Mouse (Mus musculus) left cerebral cortex, postnatal 4 days (tissue): ENCODE data around the gene Gm20517. TPM values are rescaled to one million over a fixed set of nuclear protein-coding genes. Genes with fewer than 3 reads are reported as not detected.
"Not testable (repeated sequence)": the region's sequence is repeated elsewhere in the genome, so short reads cannot be mapped to it uniquely, and the experiment has no call there.

ENCODE experiments used
- DNase-seq: peaks from one replicate; pipeline ENCODE4 v3.0.0-alpha.2; 2022
- intact Hi-C: fragments of 180-260 bp; cut with DNase I; formaldehyde crosslinking; loops from one replicate; pipeline ENCODE4 v1.15.1; 2025
- total RNA-seq, 2 experiments: library from RNA; stranded (reverse); gene quantifications; 2 replicates each; pipeline ENCODE4 v1.2.3; 2021

Gm20517 gene
- total RNA-seq, 2 experiments from 2014 or later: 4.8 to 6.6 TPM

DNA sequence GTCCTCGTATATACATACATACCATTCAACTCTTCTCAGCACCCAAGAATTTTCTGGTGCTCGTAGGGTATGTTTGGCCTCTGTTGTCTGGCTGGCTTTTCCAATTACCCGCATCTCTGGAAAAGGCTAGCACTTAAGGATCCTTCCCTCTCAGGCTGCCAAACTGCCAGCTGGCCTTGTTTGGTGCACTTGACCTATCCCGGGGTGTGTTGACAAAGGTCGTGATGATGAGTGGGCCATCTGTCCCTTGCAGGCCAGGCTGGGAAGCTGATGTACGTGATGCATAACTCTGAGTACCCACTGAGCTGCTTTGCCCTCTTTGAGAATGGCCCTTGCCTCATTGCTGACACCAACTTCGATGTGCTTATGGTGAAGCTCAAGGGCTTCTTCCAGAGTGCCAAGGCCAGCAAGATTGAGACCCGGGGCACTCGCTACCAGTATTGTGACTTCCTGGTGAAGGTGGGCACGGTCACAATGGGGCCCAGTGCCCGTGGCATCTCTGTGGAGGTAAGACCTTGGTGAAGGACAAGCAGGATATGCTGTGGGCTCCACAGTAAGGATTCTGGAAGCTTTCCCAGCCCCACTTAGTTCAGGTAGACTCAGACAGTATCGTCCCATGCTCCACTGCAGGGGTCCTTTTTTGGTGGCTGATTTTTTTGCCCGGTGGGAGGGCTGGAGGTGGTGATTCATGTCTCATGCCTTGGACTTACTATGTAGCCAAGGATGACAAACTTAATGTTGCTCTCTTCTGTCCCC is 7.3 kb downstream of the Gm20517 start:
- DNase-seq: no peak
- intact Hi-C loops: no loop called here

DNA sequence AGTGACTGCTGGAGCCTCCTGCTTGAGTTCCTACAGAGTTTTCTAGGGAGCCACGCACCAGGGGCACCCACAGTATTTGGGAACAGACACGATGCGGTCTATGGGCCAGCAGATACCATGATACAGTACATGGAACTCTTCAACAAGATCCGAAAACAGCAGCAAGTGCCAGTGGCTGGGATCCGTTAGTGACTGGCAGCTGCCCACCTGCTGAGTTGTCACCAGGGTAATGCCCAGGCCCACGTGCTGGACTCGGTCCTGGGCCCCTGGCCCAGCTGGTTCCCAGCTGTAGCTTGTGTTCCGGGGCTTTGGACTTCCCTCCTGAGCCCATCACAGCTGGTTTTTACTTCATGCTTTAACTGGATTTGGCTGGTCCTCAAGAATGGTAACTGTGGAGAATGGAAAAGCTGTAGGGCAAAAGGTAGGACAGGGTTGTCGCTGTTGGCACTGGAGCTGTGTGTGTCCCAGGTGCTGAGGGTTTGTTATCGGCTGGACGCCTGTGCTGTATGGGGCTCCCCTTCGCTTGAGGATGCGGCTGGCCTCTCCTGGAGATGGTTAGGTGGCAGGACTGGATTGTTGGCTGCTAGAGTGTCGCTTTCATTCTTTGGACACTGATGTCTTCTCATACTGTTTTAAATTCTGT is 11.6 kb downstream of the Gm20517 start:
- DNase-seq: no peak
- intact Hi-C loops: no loop called here

DNA sequence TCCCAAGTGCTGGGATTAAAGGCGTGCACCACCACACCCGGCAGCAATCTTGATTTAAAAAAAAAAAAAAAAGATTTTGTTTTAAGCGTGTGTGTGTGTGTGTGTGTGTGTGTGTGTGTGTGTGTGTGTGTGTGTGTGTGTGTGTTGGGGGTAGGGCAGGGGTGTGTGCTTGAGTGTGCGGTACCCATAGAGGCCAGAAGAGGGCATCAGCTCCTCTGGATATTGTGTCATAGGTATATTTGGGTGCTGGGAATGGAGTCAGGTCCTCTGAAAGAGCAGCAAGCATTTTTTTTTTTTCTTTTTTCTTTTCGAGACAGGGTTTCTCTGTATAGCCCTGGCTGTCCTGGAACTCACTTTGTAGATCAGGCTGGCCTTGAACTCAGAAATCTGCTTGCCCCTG is 13.2 kb downstream of the Gm20517 start:
- intact Hi-C loops, DNase-seq: not testable (repeated sequence)

DNA sequence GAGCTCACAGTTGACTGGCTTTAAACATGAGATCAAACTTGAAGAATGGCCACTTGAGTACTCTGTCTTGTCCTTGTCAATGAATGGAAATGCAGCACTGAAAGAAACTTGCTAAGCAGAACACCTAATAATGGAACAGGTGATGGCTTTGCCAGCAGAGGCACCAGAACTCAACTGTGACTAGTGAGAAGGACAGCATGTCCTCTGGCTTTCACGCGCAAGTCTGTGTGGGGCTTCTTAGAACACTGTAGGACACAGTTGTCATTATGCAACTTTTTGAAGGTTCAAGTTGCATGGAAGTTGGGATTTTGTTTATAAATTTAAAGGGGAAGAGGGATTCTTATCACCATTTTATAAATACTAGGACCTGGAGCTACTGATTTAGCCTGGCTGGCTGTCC is 13.7 kb downstream of the Gm20517 start:
- intact Hi-C loops: no loop called here
- no peak for DNase-seq

DNA sequence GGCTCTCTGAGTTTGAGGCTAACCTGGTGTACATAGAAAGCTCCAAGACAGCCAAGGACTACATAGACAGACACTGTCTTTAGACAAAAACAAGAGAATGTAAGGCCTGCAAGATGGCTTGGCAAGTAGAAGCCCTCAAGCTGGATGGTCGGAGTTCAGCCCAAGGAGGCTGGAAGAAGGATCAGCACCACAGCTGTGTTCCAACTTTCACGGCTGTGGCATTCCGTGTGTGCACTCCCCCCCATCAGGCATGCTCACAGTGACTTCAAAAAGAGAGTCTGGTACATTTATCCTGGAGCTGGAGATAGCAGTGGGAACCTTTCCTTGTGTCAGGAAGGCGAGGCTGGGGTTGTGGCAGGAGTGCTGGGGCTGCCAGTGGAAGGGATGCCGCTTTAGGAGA is 14.6 kb downstream of the Gm20517 start:
- DNase-seq: no peak
- intact Hi-C loops: no loop called here

DNA sequence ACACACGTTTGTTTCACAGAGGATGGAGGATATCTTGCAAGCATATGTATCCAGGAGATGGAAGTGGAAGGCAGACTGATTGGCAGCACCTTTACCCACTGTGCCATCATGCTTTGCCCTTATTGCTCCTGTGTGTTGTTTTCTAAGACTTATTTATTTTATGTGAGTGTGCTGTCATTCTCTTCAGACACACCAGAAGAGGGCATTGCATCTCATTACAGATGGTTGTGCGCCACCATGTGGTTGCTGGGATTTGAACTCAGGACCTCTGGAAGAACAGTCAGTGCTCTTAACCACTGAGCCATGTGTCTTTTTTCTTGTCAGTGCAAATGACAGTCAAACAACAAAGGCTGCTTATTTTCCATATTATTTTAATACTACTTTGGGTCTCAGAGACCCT is 16.4 kb downstream of the Gm20517 start:
- DNase-seq: no peak

DNA sequence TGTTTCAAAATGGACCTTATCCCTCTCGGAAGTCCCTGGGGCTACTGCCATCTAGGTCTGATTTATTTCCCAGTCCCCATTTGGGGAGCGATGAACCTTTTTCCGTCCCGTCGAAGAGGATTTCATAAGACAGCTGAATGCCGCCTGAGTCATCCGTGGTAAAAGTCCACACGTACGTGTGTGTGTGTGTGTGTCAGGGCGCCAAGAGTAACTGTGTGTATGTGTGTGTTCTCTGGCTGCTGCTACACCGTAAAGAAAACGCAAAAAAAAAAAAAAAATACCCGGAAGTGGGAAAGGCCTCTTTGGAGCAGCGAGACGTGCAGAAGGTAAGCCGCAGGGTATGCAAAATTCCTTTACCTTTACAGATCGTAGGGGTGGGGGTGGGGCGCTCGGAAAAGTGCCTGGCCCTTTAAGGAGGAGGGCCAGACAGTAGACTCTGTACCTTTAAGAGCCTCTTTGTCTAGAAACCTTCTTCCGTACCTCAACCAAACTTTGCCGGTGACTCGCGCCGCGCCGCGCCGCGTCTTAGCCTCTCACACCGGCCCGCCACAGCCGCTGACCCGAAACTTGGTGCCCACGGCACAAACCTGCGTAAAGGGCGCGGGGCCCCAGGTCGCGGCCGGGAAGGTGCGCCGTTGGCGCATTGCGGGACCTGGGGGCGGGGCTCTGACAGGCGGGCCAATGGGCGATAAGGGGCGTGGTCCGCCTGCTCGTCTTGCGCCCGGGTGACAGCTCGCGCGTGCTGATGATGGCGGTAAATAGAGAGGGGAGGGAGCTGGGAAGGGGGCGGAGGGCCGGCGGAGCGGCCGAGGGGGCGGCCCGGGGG is 17.7 kb downstream of the Gm20517 start:
- intact Hi-C loops: no loop called here
- DNase-seq: peak; percentile 97

More for the DNA sequence above, 16.4 kb downstream of the Gm20517 start:
- intact Hi-C loops: no loop called here

DNA sequence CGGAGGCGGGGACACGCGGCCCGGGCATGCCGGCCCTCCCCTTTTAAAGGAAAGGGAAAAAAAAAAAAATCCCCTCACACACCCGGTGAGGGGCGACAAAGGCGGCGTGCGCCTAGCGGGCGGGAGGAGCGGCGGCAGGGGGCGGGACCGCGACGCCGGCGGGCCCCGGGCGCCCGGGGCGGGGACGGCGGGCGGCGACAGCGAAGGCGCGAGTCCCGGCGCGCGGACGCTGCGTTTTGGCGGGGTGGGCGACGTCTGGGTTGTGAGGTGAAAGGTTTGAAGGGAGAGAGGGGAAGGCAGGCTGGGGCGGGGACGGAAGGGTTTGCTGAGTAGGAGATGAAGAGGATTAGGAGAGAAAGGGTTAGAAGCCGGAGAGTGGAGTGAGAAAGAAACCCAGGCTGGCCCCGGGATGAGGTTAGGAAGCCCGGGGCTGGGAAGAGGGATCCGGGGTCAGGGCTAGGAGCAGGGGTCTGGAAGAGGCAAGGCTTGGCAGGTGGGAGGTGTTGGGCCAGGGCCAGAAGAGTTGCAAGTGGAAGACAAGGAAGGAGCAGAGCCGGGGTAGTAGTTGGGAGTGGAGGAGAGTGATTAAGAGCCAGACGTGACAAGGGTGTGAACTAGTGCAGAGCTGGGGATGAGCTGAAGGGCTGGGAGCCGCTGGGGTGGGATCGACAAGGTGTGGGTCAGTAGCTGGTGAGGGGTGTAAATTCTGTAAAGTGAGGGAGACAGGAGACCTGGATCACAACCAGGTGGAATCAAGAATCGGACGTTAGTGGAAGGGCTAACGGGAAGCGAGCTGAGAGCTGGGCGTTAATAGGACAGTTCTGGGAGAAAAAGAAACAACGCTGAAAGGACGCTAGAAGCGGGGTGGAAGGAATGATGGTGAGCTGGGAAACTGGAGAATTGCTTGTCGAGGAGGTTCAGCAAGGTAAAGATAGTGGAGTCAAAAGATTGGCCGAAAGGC is 18.6 kb downstream of the Gm20517 start:
- intact Hi-C loops: no loop called here
- DNase-seq: peak; percentile 64

DNA sequence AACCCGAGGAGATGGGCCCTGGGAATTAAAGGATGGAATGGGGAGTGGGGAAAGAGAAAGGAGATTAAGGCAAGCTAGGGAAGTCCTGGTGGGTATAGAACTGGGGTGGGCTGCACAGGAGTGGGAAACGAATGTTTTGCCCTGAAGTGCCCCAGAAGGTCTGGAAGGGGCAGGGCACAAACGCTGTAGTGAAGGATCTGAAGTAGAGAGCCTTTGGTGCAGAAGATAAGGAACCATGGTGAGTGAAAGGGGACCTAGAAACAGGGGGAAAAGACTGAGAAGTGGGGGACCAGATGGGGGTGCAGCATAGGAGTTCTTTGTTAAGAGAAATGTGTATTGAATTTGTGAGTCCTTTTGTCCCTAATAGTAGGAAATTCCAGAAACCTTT is 19.3 kb downstream of the Gm20517 start, which contains the start of gene Usp49:
Usp49 (plus strand) TSS at position 13 of the 388 bp plus-strand sequence.
- no peak for DNase-seq
- intact Hi-C loops: no loop called here

DNA sequence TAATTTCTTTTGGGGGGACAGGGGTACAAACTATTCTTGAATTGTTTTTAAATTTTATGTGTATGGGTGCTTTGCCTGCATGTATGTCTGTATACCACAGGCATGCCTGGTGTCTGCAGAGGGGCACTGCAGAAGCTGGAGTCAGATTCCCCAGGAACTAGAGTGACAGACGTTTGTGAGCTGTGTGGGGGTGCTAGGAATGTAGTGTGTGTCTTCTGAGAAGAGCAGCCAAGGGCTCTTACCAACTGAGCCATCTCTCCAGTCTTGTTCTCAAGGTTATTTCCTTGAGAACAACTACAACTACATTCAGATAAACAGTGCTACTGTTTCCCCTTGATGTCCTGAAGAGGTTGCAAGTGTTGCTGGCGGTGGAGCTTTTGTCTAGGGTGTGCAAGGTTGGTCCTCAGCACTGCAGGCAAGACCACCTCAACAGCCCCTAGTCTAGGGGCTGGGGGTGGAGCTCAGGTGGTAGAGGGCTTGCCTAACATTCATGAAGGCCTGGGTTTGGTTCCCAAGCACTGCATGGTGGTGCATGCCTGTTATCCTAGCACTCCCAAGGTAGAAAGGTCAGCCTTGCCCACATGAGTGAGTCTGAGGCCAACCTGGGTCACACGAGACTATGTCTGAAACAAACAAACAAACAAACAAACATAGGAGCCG is 20.9 kb downstream of the Gm20517 start:
- DNase-seq: no peak
- intact Hi-C loops: no loop called here

DNA sequence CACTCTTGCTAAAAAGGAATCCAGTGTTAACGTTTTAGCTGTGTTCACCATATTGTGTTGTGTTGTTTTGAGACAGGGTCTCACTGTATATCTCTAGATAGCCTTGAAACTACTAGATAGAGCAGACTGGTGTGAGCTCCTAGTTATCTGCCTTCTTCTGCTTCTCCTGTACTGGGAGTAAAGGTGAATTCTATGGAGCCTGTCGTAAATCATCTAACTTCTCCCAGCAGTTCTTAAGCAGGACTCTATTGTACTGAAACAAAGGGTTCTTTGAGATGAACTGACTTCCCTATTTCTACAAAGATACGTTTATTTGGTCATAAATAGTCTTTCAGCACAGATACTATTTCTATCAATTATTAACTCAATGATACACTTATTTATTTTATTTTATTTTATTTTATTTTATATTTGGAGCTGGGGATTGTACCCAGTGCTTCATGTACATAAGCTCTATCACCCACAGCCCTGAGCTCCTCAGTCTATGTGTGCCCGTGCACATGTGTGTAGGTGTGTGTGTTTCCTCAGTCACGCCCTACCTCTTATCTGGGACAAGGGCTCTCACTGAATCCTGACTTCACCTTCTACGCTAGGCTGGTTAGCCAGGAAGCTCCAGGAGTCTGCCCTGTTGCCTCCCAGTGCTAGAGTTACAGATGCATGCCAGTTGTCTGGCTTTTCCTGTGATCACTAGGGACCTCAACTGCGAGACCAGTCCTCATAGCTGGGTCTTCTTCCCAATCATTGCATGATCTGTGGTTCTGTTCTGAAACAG is 22.8 kb downstream of the Gm20517 start:
- no peak for DNase-seq
- intact Hi-C loops: no loop called here

DNA sequence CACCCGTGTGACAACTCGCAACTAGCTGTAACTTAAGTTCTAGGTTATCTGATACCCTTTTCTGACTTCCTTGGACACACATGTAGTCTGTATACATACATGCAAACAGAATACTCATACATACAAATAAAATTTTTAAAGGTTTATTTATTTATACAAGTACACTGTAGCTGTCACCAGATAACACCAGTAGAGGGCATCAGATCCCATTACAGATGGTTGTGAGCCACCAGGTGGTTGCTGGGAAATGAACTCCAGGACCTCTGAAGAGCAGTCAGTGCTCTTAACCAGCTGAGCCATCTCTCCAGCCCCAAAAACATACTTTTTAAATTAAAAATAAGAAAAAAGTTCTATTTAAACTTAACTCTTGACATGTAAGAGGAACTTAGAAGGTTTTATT is 31.6 kb downstream of the Gm20517 start:
- no peak for DNase-seq
- intact Hi-C loops: no loop called here

DNA sequence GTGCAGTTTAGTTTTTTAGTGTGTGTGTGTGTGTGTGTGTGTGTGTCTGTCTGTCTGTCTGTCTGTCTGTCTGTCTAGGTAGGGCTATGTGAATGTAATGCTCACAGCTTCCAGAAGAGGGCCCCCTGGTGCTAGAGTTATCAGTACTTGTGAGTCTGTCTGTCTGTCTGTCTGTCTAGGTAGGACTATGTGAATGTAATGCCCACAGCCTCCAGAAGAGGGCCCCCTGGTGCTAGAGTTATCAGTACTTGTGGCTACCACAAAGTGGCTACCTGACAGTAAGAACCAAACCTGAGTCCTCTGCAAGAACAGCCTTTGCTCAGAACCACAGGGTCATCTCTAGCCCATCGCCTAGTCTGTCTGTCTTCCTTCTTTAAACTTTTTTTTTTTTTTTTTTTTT is 35.3 kb downstream of the Gm20517 start:
- peak; percentile 59 for DNase-seq
- intact Hi-C loops: no loop called here

DNA sequence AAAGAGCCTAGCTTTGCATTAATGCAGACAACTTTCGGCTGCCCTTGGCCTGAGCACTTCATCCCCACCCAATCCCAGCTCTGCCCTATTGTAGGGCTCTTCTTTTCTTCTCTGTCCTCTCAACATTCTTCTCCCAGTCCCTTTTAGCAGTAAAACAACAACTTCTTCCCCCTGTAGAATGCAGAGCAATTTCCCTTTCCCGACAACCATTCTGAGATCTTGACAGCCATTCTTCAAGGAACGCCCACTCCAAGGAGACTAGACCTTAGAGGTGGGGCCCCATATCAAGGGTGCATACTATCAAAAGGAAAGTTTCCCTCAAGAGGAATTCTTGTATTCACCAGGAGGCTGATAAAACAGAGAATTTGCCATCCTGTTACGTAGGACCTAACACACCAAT is 37.6 kb downstream of the Gm20517 start:
- DNase-seq: no peak
- intact Hi-C loops: no loop called here

DNA sequence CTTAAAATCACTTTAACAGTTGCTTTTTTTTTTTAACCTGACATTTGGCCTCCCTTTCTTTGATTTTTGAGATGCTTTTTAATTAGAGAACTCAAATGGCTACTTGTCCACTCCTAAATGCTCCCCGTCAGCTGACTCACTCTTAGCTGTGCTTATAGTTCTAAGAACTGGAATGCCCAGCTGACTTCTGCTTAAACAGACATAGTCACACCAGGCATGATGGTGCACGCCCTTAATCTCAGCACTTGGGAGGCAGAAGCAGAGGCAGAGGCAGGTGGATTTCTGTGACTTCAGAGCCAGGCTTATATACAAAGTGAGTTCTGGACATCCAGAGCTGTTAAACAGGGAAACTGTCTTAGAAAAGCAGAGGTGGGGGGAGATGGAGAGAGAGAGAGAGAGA is 40.6 kb downstream of the Gm20517 start:
- intact Hi-C loops: no loop called here
- no peak for DNase-seq

DNA sequence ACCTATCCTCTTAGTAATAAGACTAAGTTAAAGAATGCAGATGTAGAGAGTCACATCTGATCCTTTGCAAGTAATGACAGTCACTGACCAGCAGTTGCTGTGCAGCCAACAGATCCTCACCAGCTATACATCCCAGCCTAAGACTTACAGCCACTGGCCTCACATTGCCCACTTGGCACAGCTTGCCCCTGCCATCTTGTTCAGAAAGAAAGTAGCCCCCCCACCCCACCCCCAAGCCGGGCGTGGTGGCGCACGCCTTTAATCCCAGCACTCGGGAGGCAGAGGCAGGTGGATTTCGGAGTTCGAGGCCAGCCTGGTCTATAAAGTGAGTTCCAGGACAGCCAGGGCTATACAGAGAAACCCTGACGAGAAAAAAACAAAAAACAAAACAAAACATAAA is 43.0 kb downstream of the Gm20517 start:
- DNase-seq, intact Hi-C loops: not testable (repeated sequence)

DNA sequence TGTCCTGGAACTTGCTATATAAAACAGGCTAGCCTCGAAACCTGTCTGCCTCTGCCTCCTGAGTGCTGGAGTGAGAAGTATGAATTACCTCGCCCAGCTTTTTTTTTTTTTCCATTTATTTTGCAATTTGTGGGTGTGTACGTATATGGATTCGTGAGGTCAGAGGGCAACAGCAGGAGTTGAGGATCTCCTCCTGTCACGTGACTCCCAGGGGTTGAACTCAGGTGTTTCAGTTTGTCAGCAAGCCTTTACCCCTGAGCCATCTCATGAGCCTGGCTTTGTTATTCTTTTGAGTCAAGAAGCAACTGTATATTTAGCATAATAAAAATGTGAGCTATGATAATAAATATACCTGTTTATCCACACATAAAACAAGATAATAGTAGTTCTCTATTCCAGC is 44.3 kb downstream of the Gm20517 start:
- intact Hi-C loops: no loop called here
- DNase-seq: no peak

DNA sequence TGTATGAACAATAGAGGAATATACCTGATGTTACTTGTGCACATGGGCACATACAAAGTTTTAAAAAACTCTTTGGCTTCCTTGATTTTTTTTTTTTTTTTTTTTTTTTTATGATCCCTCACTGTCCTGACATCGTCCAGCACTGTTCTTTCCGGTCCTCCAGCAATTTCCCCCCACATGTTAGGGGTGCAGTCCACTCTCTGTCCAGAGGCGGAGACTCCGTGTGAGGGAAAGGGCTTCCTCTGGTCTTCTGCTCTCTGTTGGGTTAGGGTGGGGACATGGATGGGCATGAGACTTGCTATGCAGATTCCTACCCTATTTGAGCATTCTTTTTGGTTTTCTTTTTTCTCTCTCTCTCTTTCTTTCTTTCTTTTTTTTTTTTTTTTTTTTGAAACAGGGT is 46.5 kb downstream of the Gm20517 start:
- no peak for DNase-seq
- intact Hi-C loops: no loop called here

DNA sequence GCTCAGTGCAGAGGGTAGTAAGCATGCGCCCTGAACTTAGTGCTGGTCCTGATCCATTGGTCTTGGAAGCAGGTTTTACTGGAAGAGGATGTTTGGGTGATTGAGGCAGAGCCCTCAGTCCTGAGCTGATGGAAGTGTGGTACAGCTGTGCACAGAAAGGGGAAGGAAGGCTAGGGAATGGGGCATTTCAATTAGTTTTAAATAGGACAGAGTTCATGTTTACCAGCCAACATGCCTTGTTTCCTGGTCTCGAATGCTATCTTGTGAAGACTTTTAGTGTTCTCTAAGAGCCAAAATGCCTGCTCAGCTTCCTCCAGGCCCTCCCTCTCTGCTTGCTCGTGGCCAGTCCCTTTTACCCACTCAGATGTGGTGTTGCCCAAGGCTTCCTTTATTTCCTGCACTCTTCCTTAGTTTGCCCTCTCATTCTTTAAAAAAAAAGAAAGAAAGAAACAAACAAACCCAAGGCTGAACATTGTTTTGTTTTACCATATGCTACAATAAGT is 47.4 kb downstream of the Gm20517 start:
- DNase-seq: no peak
- intact Hi-C loops: no loop called here
